Comparison of ENCODE assay signal across 10 mouse cellular contexts in the genomic region with DNA sequence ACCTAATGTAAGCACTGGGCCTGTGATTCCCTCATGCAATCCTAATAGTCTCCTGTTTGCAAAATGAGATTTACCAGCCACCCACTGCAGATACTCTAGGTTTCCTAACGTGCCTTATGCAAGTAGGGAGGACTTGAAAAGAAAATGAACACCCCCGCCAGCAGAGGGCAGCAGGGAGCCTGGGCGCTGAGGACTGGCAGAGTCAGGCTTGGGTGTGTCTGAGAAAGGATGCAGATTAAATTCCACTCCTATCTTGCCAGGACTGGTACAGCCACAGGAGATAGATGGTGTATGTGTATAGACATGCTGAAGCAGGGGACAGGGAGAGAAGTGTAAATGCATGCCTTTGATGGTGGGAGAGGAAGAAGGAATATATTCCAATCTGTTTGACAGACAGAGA. TPM values are rescaled to one million over a fixed set of nuclear protein-coding genes. Genes with fewer than 3 reads are reported as not detected.
DNase-seq lines count a peak whose midpoint lies in the region; ATAC-seq and TF ChIP-seq lines count a peak whose summit lies in the region.
"Had no signal": no experiment of that assay in that cellular context is flagged by ENCODE, and none has a peak within 500 bp of the region (broad histone marks: within the 10 kb centered on the region; RNA-seq: fewer than 3 reads in every experiment).

No protein-coding gene starts in this region.

- no peak overlapping the region for H3K27ac ChIP-seq in kidney, embryonic 15.5 days
- no peak overlapping the region for H3K27ac ChIP-seq in MEL (ENCODE audit: control insufficient read depth, low read depth, low read length)
- no peak overlapping the region for H3K27ac ChIP-seq in cortical plate, adult 2 months (ENCODE audit: insufficient read depth, low read length)
- no peak overlapping the region for H3K27ac ChIP-seq in liver, postnatal 0 days (ENCODE audit: low read depth)
- H3K27ac ChIP-seq in hindbrain, embryonic 10.5 days: no peak overlapping the region

- no peak for ATAC-seq in kidney, embryonic 15.5 days (replicated peaks; ENCODE audit: low FRiP score)
- peak; percentile 20; the same call in 1 of the 2 replicates for ATAC-seq in liver, postnatal 0 days

- no peak overlapping the region for H3K9ac ChIP-seq in kidney, embryonic 15.5 days
- H3K9ac ChIP-seq in MEL (ENCODE audit: control insufficient read depth, low read depth, low read length, poor library complexity, severe bottlenecking): no peak overlapping the region
- H3K9ac ChIP-seq in liver, postnatal 0 days (replicated peaks): no peak overlapping the region

- peak; percentile 52 for DNase-seq in kidney, adult 11 months
- peak; percentile 88 for DNase-seq in MEL (ENCODE audit: low read depth, low spot score)
- peak; percentile 33 to 77 for DNase-seq in kidney, adult 8-10 months
- DNase-seq in liver, postnatal 0 days: peak; percentile 86
- peak; percentile 75 for DNase-seq in spleen, adult 12 weeks (ENCODE audit: low spot score)
- no peak for DNase-seq in hindbrain, embryonic 10.5 days (ENCODE audit: low spot score)

- no peaks in the 10 kb centered on the region for H3K79me2 ChIP-seq in MEL (ENCODE audit: control insufficient read depth, insufficient read depth, low read length, poor library complexity)

- no peak for TF ChIP-seq POLR2A in MEL (IDR thresholded peaks at IDR 0.05; ENCODE audit: control insufficient read depth in 1 of 2, insufficient read depth in 1 of 2, low read depth in 1 of 2, low read length in 2 of 2, poor library complexity in 1 of 2)
- TF ChIP-seq POLR2A in cortical plate, adult 2 months (IDR thresholded peaks at IDR 0.05; ENCODE audit: extremely low read depth, insufficient read depth, low read length): no peak

- peaks cover 13% of the 10 kb centered on the region; the same call in 1 of the 2 replicates for H3K4me1 ChIP-seq in kidney, embryonic 15.5 days
- H3K4me1 ChIP-seq in MEL (ENCODE audit: control insufficient read depth in 1 of 2, insufficient read depth in 2 of 2, low read length in 2 of 2): peaks cover 0 to 13% of the 10 kb centered on the region in 2 experiments; a peak in 2 of 4 replicates
- no peaks in the 10 kb centered on the region for H3K4me1 ChIP-seq in cortical plate, adult 2 months (ENCODE audit: control insufficient read depth, insufficient read depth, low read length)
- no peaks in the 10 kb centered on the region for H3K4me1 ChIP-seq in liver, postnatal 0 days (ENCODE audit: insufficient read depth)
- H3K4me1 ChIP-seq in hindbrain, embryonic 10.5 days (replicated peaks): peaks cover 24% of the 10 kb centered on the region

- 51% methylated on average over 3 of the region's 3 CpGs for WGBS in kidney, embryonic 15.5 days
- WGBS in liver, postnatal 0 days (ENCODE audit: insufficient replicate concordance): 21% methylated on average over 3 of the region's 3 CpGs
- 49% methylated on average over 3 of the region's 3 CpGs for WGBS in hindbrain, embryonic 10.5 days

- TF ChIP-seq RAD21 in MEL (IDR thresholded peaks at IDR 0.05; ENCODE audit: low read depth, low read length): no peak

- no peak overlapping the region for H3K4me3 ChIP-seq in kidney, embryonic 15.5 days (replicated peaks)
- no peak overlapping the region for H3K4me3 ChIP-seq in MEL (ENCODE audit: control insufficient read depth in 1 of 2, insufficient read depth in 1 of 2, low read depth in 2 of 2, low read length in 2 of 2)
- no peak overlapping the region for H3K4me3 ChIP-seq in cortical plate, adult 2 months (ENCODE audit: insufficient read depth, low read length)
- H3K4me3 ChIP-seq in liver, postnatal 0 days (ENCODE audit: low read depth, low read length): no peak overlapping the region
- H3K4me3 ChIP-seq in hindbrain, embryonic 10.5 days: no peak overlapping the region
- H3K4me3 ChIP-seq: erythroblast, embryonic 14.5 days; myocyte had no signal

- TF ChIP-seq CTCF in MEL (IDR thresholded peaks at IDR 0.05 in 2 of 3, conservative IDR thresholded peaks at IDR 0.05 in 1 of 3; ENCODE audit: control insufficient read depth in 1 of 3, insufficient read depth in 1 of 3, low read depth in 2 of 3, low read length in 3 of 3, poor library complexity in 1 of 3, severe bottlenecking in 1 of 3): peak; percentile 79 to 91 (median 88)
- peak; percentile 65 for TF ChIP-seq CTCF in cortical plate, adult 2 months (IDR thresholded peaks at IDR 0.05; ENCODE audit: extremely low read depth, insufficient read depth, low read length)
- peak; percentile 90 for TF ChIP-seq CTCF in liver, postnatal 0 days (IDR thresholded peaks at IDR 0.05; ENCODE audit: low read depth)

- no peak overlapping the region for H3K4me2 ChIP-seq in kidney, embryonic 15.5 days
- no peak overlapping the region for H3K4me2 ChIP-seq in liver, postnatal 0 days (ENCODE audit: low read depth, low read length)

- TF ChIP-seq EP300 in MEL (IDR thresholded peaks at IDR 0.05; ENCODE audit: low read depth in 1 of 2, low read length in 2 of 2): no peak
- TF ChIP-seq EP300 in liver, postnatal 0 days (IDR thresholded peaks at IDR 0.05; ENCODE audit: low read depth): no peak

- no peaks in the 10 kb centered on the region for H3K9me3 ChIP-seq in kidney, embryonic 15.5 days (replicated peaks)
- H3K9me3 ChIP-seq in MEL (replicated peaks; ENCODE audit: insufficient read depth, low read length): no peaks in the 10 kb centered on the region
- H3K9me3 ChIP-seq in liver, postnatal 0 days (ENCODE audit: low read length): no peaks in the 10 kb centered on the region
- H3K9me3 ChIP-seq in hindbrain, embryonic 10.5 days: no peaks in the 10 kb centered on the region

- H3K27me3 ChIP-seq in kidney, embryonic 15.5 days: no peaks in the 10 kb centered on the region
- H3K27me3 ChIP-seq in MEL (ENCODE audit: control insufficient read depth in 1 of 2, insufficient read depth in 2 of 2, low read length in 2 of 2): no peaks in the 10 kb centered on the region
- no peaks in the 10 kb centered on the region for H3K27me3 ChIP-seq in liver, postnatal 0 days (ENCODE audit: insufficient read depth, low read length)
- no peaks in the 10 kb centered on the region for H3K27me3 ChIP-seq in hindbrain, embryonic 10.5 days (ENCODE audit: insufficient read depth, poor library complexity, severe bottlenecking)

- H3K36me3 ChIP-seq in kidney, embryonic 15.5 days: no peaks in the 10 kb centered on the region
- H3K36me3 ChIP-seq in MEL (ENCODE audit: control insufficient read depth in 1 of 2, insufficient read depth in 2 of 2, low read length in 2 of 2): peaks cover 0 to 2% of the 10 kb centered on the region in 2 experiments; a peak in 2 of 4 replicates
- H3K36me3 ChIP-seq in liver, postnatal 0 days (replicated peaks; ENCODE audit: insufficient read depth, low read length): no peaks in the 10 kb centered on the region
- no peaks in the 10 kb centered on the region for H3K36me3 ChIP-seq in hindbrain, embryonic 10.5 days

TF ChIP-seq in MEL, 35 proteins besides CTCF, POLR2A, EP300 and RAD21:
- TF ChIP-seq MAFK (IDR thresholded peaks at IDR 0.05; ENCODE audit: borderline replicate concordance, low read depth, low read length) (no peak), GATA1 (IDR thresholded peaks at IDR 0.05; ENCODE audit: low read depth, low read length) (peak; percentile 52)

RNA-seq across cellular contexts. Expression of a gene that starts 24.2 kb away (rescaled TPM):
- polyA plus RNA-seq in kidney, embryonic 15.5 days (2015; fragmentation: Nextera tagmentation; extraction: Ambion mirVana): 222 and 239 TPM in 2 replicates
- total RNA-seq in MEL (2012; rRNA removed): 78.7 and 87.9 TPM in 2 replicates
- 100 to 1,000 TPM in 1 of 2 experiments, not detected in 1; 109 TPM for polyA plus RNA-seq in MEL (2012; ENCODE audit: insufficient read depth in 1 of 2, insufficient read length in 2 of 2, low read depth in 1 of 2, low replicate concordance in 2 of 2, missing spikeins in 1 of 2)
- polyA plus RNA-seq in cortical plate, adult 2 months (2012; rRNA removed): 82.0 and 82.2 TPM in 2 replicates
- polyA plus RNA-seq in liver, postnatal 0 days (2015; fragmentation: Nextera tagmentation; extraction: Ambion mirVana): 108 and 109 TPM in 2 replicates
- 210 and 229 TPM in 2 replicates for polyA plus RNA-seq in hindbrain, embryonic 10.5 days (2016; fragmentation: Nextera tagmentation; extraction: Ambion mirVana)
